Mouse (Mus musculus) gastrocnemius, adult 18-20 months (tissue): ENCODE measurements around the gene Mc3r. TPM values are rescaled to one million over a fixed set of nuclear protein-coding genes. Genes with fewer than 3 reads are reported as not detected.

ENCODE experiments used
- DNase-seq: peaks from one replicate; pipeline ENCODE4 v3.0.0; 2021; ENCODE audit warnings: low spot score
- total RNA-seq, 2 experiments: library from RNA; stranded (reverse); gene quantifications; 2 replicates each; pipeline ENCODE4 v1.2.3; 2021

Gene Mc3r
- total RNA-seq, 2 experiments from 2014 or later = not detected

GRCm38 (mm10) chr2:172298542-172298941 lies 50.2 kb downstream of the Mc3r start:
- DNase-seq = no peak

- no peak for DNase-seq
Measured at GRCm38 (mm10) chr2:172299126-172299921, 51.0 kb downstream of the Mc3r start.

Other genes with a start within 250 kb of the Mc3r start
- not detected for gene Cbln4, start 205.0 kb upstream of the Mc3r start, total RNA-seq
- 1 to 10 TPM; 5.3 to 6.1 TPM for gene Fam210b, start 97.1 kb downstream of the Mc3r start, total RNA-seq
- gene Aurka, start 122.0 kb downstream of the Mc3r start, total RNA-seq = 10 to 100 TPM in 1 of 2 experiments, 1 to 10 TPM in 1; 7.5 to 15.0 TPM
- 10 to 100 TPM; 17.3 to 17.6 TPM for gene Cstf1, start 122.2 kb downstream of the Mc3r start, total RNA-seq
- under 1 TPM; 0.14 to 0.38 TPM for gene Cass4, start 145.3 kb downstream of the Mc3r start, total RNA-seq
- gene Rtf2, start 192.1 kb downstream of the Mc3r start, total RNA-seq = 10 to 100 TPM; 27.9 to 30.8 TPM
- gene Gcnt7, start 210.1 kb downstream of the Mc3r start, total RNA-seq = not detected
- gene Fam209, start 224.0 kb downstream of the Mc3r start, total RNA-seq = under 1 TPM in 1 of 2 experiments, not detected in 1; 0.34 TPM